Mouse (Mus musculus) c-Kit-negative CD71-positive TER-119-positive erythroid progenitor cells, embryonic 14.5 days (primary cell): ENCODE measurements at regions not wholly inside any gene's neighbourhood (a gene's known extent, or its start where the extent isn't known, plus 50 kb on each side); places are given as distances from the start of the nearest gene placed in this dataset.

Experiments
- DNase-seq: peaks from one replicate; pipeline ENCODE4 v3.0.0-alpha.2; 2013; ENCODE audit warnings: low read depth, low spot score

- no peak for DNase-seq
These were observed 65.2 kb downstream of the Slc30a10 start for GRCm38 (mm10) chr1:185519811-185520210.

DNA sequence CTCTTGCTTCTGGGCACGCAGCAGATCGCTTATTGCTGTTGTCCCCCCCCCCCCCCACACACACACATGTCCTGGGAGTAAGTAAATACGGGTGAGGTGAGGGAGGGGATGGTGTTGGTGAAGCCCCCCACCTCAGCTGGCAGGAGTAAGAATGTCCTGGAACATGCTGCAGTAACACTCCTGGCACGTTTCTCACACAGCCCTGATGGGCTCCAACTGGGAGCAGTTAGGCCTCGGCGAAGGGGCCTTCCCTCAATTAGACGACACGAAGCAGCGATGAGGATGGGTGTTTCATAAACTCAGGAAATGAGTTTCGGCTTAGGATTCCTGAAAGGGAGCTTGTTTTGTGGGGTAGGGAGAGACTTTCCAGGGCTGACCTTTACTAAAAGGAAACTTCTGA is 69.4 kb downstream of the Slc30a10 start:
- DNase-seq = no peak

DNA sequence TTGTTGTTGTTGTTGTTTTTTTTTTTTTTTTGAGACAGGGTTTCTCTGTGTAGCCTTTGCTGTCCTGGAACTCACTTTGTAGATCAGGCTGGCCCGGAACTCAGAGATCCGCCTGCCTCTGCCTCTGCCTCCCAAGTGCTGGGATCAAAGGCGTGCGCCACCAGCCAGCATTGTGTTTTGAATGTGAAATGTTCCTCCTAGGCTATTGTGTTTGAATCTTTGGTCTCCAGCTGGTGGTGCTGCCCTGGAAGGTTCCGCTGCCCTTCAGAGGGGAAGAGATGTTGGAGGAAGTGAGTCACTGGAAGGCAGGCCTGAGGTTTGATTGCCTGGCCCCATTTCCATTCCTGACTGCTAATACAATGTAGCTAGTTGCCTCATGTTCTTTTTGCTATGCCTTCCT is 78.8 kb downstream of the Slc30a10 start:
- DNase-seq = no peak

GRCm38 (mm10) chr1:185534129-185534528 is 79.5 kb downstream of the Slc30a10 start:
- no peak for DNase-seq

GRCm38 (mm10) chr1:185535321-185535720 is 80.7 kb downstream of the Slc30a10 start:
- no peak for DNase-seq

DNA sequence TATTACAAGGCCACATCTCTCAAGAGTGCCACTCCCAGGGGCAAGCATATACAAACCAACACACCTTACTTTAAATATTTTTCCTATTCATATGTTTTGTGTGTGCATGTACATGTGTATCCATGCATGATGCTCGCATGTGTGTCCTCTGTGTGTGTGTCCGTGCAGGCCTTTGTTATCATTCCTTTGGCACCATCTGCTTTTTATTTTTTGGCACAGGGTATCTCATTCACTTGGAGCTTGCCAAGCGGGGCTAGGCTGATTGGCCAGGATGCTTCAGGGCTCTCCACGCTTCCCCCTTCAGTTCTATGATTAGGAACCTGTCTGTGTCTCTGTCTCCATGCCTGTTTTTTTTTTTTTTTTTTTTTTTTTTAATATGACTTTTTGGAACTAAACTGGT is 82.6 kb downstream of the Slc30a10 start:
- DNase-seq = no peak

DNA sequence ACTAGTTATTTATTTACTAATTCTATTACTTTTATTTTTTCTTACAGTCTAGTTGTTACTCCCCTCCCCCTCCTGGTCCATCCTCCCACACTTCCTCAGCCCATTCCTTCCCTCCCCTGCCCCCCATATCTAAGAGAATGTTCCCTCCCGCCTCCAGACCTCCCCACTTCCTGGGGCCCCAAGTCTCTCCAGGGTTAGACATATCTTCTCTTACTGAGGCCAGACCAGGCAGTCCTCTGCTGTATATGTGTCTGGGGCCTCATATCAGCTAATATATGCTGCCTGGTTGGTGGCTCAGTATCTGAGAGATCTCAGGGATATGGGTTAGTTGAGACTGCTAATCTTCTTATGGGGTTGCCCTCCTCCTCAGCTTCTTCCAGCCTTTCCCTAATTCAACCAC is 84.8 kb downstream of the Slc30a10 start:
- DNase-seq = no peak

DNA sequence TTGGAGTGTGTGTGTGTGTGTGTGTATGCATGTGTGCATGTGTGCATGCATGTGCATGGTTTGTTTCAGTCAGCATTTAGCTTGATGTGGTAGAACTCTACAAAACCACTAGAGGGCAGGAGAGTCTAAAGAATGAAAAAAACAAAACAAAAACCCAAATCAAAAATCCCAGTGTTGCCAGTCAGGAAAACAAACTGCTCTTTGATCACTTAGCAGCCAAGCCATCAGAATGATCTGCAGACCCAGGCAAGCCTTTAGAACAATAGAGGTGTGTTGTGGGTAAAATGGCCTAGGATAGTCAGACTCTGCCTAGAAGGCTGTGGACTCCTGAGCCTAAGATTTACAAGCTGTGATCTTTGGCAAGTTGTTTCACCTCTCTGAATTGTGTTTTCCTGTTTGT is 91.7 kb downstream of the Slc30a10 start:
- no peak for DNase-seq

GRCm38 (mm10) chr1:185572761-185573530 is 118.3 kb downstream of the Slc30a10 start:
- DNase-seq = no peak

DNA sequence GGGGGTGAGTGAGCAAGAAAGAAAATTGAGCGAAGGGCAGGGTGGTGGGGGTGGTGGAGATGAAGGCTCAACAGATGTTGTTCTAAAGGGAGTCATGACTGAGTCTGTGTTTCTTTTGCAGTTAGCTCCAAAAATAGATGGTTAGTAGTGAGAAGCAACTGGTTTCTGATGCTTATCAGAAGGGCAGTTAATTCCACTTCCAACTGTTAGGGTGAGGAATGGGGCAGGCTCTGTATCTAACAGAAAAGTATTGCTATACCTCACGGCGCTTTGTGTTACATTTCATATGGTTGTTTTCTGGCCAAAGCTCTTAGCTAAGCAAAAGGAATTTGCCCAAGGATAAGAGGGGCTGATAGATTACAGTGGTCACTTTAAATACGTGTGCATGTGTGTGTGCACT is 120.3 kb downstream of the Slc30a10 start:
- no peak for DNase-seq

DNA sequence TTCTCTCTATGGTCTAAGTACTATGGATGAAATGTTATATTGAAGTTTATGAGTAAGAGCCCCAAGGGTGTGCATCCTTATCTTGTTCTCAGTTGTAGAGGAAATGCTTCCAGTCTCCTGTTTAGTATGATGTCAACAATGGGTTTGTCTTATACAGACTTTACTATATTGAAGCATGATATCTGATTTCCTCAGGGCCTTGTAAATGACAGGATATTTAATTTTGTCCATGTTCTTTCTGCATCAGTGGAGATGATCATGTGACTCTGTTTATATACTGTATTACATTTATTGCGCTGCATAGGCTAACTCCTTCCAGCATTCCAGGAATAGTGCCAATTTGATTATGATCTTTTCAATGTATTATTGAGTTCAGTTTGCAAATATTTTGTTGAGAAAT is 125.2 kb downstream of the Slc30a10 start:
- DNase-seq = no peak

DNA sequence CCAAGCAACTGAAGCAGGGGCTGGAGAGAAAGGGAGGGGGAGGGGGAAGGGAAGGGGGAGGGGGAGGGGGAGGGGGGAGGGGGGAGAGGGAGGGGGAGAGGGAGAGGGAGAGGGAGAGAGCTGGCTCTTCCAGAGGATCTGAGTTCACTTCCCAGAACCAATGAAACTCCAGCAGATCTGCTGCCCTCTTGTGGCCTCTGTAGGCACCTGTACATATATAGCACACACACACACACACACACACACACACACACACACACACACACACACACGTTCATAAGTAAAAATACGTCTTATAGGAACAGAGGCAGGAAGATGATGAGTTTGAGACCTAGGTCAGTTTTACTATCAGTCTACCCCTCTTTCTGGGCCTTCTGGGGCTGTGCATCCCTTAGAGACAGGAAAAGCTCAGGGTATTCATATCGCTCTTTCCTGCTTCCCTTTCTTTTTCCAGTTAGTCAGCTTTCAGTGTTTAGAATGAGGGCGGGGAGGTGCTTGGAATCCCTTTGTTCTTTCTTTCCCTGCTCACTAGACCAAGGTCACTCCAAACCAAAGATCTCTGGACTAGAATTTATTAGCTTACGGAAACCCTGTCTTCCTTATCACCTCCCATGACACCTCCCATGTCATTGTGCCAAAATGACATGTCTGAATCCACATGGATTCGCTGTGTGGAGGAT is 130.7 kb downstream of the Slc30a10 start:
- no peak for DNase-seq

- no peak for DNase-seq
These were observed 133.2 kb downstream of the Slc30a10 start for GRCm38 (mm10) chr1:185587671-185588347.

- DNase-seq = no peak
These were observed 133.7 kb downstream of the Slc30a10 start for GRCm38 (mm10) chr1:185588348-185588719.

DNA sequence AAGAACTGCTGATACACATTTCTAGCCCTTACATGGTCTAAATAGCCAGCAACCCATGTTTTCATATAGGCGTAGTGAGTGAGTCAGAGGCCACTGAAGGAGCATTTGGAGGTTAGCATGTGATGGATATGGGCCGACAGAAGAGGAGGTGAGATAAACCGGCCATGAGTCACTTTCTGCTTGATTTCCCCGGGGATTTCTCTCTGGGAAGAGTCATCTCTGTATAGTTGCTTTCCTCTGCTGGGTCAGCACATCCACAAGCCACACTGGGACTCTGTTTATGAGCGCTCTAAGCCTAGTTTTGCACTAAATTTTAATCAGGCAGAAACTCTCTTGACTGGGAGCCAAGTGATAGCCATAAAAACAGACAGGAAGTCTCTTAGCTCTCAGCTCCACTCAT is 142.2 kb downstream of the Slc30a10 start:
- no peak for DNase-seq

DNA sequence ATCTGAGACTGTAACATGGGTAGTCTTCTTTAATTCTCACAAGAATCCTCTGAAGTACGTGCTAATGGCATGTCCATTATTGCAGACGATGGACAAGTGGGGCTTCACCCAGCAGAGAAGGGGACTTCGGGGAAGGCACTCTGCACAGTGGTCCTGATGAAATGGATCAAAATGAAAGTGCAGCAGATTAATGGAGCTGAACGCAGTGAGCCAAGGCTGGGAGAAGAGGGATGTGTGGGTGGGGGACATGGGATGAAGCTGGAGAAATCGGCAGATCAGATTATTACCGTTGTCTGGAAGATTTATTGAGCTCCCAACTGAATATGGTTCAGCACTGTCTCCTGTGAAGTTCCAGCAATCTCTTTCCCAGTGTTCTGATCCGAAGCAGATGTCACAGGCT is 143.9 kb downstream of the Slc30a10 start:
- DNase-seq = no peak

- no peak for DNase-seq
These were observed 146.5 kb downstream of the Slc30a10 start for GRCm38 (mm10) chr1:185601166-185601565.

DNA sequence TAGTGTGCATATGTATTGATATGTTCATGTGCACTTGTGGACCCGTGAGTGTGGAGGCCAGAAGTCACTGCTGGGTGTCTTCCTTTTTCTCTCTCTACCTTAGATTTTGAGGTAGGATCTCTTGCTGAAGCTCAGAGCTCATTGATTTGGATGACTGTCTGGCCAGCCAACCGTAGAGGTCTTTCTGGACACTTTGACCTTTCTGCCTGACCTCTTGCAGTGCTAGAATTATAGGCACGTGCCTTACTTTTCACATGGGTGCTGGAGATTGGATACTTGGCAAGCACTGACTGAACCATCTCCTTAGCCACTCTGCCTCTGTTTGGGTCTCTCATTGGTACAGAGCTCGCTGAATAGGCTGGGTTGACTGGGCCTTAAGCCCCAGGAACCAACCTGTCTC is 151.3 kb downstream of the Slc30a10 start:
- DNase-seq = no peak

- no peak for DNase-seq
These were observed 153.0 kb downstream of the Slc30a10 start for GRCm38 (mm10) chr1:185607611-185608010.

DNA sequence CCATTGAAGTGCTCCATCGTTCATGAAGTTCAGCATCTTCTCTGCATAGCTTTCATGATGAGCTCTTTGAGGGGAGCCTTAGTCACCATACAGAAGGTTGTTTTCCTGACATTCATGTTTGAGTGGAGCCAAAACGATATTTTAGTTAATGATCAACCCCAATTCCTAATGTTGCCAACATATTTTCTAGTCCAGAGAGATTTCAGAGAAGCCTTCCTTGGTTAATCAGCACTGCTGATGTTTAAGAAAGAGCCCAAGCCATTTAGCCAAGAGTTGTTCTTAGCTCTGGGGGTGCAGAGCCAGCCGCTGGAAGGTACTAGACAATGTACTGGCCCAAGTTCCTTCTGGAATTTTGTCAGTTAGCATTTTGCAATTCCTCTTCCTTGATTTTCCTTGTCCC is 153.8 kb downstream of the Slc30a10 start:
- DNase-seq = no peak

DNA sequence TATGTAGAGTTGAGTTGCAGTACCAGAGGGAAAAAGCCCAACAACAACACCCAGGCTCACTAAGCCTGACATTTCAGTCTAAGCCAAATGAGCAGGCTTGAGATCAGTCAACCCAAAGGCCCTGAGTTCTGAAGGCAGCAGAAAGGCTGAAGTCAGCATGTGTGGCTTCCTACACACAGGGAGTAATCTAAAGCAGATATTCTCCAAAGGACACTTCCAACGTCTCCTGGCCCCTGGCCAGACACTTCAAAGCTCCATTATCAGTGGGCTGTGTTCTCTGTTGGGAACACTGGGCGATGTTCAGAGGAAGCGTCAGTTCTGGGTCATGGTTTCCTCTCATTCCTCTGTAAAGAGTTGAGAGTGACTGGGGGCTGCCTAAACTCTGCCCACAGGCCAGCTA is 155.9 kb downstream of the Slc30a10 start:
- DNase-seq = no peak

GRCm38 (mm10) chr1:185615819-185616429 is 161.3 kb downstream of the Slc30a10 start:
- no peak for DNase-seq
